Mouse (Mus musculus) embryonic fibroblast, embryonic 13.5 days (primary cell): ENCODE measurements at regions not wholly inside any gene's neighbourhood (a gene's known extent, or its start where the extent isn't known, plus 50 kb on each side); places are given as distances from the start of the nearest gene placed in this dataset.

Experiments used
- CTCF ChIP-seq: IDR thresholded peaks from 2 replicates; pipeline ENCODE4 v1.5.1; 2011; ENCODE audit warnings: mild to moderate bottlenecking, control low read depth, low read length, moderate library complexity, borderline replicate concordance; ENCODE audit not compliant: insufficient read depth
- POLR2A ChIP-seq: IDR thresholded peaks from 2 replicates; pipeline ENCODE4 v1.6.1; 2011; ENCODE audit warnings: low read depth, mild to moderate bottlenecking, control low read depth, low read length, moderate library complexity

DNA sequence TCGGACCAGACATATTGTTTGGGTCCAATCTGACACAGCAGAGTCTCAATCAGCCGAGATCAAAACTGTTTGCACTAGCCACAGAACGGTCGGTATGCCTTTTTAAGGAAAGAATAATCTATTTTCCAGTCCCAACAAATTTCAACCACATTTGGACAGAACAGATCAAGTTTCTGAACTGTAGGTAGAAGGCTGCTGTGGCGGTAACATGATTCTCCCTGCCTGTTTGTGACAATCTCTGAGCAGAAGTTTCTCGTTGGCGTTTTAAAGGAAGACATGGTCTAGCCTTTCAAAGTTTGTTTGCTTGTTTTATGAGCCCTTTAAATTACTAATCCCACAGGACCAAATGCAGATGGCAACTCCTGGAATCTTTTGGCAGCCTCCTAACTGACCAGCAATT lies 339.6 kb downstream of the Slc4a3 start:
- no peak for TF ChIP-seq CTCF
- no peak for TF ChIP-seq POLR2A
